Mouse (Mus musculus): ENCODE data around the gene Stx6.

DNA sequence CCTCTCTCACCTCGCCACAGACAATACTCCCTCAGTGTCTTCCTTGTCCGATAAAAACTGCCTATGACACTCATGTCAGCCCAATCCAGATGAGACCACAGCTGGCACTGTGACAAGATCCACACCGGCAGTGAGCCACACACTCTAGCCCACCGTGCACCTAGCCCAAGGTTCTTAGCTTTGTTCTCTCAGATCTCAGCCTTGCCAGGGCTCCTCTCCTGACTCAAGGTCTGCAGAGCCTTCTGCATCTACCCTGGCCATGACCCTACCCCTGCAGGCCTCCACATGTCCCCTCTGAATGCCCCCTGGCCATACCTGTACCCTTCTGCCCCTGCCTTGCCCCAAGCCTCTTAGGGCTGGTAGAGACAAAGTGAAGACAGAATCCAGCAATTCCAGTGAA, 53.6 kb downstream of the Stx6 start:
- TF ChIP-seq GATA1 (IDR thresholded peaks at IDR 0.05; ENCODE audit: borderline replicate concordance, low read length): no peak
- TF ChIP-seq FLI1 (IDR thresholded peaks at IDR 0.05; ENCODE audit: low read length): no peak
